Mouse (Mus musculus) mesoderm, embryonic 11.5 days (tissue): ENCODE measurements around the gene Gga1.

Experiments used
- DNase-seq: peaks from one replicate; pipeline ENCODE4 v3.0.0-alpha.2; 2012; ENCODE audit warnings: low read depth, low spot score

Gga1 gene

DNA sequence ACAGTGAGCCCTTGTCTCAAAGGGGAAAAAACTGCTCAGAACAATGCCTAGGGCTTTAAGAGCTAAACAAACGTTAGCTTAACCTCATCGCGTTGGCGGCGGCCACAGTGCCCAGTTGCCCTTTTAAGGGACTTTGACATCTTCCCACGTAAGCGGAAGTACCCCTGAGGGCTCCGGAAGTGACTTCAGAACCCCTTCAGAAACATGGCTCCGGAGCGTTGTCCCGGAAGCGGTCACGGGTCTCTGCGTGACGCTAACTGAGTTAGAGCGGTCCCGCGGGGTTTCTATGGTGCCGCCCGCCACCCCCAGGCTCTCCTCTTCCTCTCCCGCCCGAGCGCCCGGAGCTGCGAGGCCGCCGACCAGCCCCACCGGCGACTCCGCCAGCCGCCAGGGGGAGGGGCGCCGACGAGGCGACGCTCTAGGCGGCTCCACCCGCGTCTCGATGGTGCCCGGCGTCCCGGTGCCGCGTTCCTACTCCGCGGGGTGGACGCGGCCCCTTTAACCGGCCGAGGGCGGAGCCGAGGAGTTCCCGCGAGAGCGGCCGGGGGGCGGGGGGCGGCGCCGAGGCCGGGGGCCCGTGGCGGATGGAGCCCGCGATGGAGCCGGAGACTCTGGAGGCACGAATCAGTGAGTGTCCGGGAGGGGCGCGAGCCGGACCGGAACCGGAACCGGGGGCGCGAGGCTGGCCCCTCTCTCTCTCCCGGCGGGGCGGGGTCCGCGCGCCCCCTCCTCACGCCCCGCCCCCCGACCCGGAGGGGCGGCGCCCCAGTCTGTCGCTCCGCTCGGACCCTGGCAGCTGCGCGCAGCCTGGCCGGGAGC, at the start of gene Gga1:
Gene Gga1, plus strand, starts transcription at position 200 of the 819 bp plus-strand sequence.
- peak; percentile 98 for DNase-seq

DNA sequence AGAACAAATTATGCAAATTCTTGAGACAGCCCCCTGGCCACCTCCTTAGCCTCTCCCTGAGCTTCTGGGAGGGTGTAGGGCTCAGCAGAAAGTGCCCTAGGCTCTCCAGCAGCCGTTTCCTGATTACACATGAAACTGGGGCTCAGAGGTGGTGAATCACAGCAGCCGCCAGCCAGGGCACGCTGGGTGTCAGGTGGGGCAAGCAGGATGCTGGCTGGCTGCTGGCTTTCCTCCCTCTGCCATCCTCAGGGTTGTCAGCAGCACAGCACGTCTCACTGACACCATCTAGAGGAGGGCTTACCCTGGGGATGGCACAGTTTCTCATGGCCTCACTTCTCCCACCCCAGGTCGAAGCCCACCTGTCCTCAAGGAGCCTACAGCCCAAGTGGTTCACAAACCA, 48.7 kb upstream of the Gga1 start:
- DNase-seq, result no peak

DNA sequence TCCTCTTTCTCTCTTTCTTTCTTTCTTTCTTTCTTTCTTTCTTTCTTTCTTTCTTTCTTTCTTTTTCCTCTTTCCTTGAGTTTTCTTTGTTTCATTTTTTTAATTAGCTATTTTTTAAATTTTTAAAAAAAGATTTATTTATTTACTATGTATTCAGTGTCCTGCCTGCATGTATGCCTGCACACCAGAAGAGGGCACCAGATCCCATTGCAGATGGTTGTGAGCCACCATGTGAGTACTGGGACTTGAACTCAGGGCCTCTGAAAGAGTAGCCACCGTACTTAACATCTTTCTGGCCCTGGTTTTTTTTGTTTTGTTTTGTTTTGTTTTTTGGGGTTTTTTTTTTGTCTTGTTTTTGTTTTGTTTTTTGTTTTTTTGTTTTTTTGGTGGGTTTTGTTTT, 47.4 kb upstream of the Gga1 start:
- DNase-seq, result no peak

DNA sequence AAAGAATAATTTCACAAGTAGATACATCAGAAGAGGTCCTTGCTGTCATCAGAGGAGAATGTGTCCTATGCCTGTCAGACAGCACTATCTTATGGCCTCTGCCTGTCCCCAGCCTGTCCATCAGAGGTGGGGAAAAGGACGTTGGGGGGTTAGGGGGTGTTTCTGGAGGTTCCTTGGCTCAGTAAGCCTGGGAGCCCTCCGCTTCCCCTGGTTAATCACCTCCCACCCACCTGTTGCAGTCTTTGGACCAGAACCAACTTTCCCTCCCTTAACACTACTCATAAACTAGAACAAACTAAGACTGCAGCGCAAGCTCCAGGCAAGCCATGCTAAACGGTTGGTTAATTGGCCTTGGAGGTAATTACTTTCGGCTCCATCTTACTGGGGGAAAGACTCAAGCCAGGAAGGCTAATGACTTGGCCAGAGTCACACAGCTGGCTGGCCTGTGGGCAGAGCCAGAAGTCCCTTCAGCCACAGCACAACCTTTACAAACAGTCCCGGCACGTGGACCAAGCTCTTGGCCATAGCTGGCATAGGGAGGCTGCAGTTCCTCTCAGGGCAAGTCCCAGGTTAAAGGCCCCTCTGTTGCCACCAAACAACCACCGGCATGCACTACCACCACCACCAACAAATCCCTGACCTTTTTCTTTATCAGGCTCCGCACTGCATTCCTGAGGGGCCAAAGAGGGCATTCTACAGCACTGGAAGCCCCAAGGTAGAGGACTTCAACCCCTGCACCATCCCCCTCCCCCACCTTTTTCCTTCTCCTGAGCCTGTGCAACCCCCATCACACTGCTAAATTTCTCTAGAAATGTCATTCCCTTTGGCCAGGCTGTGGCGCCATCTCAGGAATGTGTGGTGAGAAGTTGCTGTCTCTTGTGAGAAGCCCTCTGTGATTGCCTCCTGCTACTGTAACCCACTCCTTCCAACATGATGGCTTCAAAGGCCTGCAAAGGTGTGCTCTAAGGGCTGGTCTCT, 46.0 kb upstream of the Gga1 start:
- DNase-seq, result no peak

DNA sequence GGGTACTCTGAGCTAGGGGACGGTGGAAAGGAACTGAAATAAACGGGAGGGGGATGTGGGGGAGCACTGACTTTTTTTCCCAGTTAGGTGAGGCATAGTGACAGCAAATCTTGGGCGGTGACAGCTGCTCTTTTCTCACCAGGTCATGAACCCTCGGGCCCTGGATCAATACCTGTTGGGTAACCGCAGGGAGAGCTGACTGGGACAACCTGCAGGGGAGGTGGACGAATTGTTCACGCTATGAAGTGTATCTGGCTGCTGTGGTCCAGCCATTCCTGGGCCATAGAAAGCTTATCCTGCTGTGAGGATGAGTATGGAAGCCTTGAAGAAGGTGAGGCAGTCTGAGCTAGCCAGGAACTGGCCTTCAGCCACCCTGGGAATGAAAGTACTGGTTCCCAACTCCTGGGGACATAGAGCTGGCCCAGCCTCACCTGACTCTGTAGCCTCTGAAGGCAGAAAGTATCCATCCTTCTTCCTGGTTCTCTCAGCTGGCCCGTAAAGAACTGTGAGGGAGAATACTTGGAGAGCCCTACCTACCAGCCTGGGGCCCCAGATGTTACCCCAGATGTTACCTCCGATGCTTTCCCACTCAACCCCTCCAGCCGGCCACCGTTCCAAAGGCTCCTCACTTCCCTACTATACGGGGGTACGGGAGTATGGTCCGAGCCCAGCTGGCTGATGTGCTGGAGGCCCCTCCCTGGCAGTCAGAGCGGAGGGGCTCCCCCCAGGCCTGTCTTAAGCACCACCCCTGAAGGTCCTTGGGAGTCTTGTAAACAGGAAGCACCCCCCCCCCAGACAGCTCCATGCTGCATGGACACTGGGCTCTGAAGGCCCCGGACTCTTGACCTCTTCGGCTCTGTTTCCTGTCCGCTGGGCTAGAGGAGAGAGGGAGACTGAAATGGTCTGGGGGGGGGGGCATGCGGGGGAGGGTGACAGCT, 45.0 kb upstream of the Gga1 start:
- DNase-seq, result no peak

DNA sequence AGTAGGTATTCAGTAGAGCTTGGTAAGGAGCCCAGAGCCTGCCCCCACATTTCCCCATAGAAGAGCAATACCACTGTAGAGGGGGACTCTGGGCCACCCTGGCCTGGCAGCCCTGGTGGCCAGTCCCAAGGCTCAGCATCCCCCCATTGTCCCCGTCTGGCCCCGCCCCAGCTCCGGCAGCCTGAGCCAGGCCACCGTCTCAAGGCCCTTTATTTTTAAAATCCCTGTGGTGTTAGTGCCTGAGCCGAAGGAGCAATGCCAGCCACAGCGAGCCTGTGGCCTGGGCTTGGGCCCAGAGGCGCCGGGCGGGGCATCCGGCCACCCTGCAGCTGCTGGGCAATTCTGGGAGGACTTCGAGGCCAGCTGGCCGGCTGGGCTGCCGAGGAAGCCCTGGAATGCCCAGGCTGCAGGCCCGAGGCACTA, 44.3 kb upstream of the Gga1 start:
- no peak for DNase-seq

DNA sequence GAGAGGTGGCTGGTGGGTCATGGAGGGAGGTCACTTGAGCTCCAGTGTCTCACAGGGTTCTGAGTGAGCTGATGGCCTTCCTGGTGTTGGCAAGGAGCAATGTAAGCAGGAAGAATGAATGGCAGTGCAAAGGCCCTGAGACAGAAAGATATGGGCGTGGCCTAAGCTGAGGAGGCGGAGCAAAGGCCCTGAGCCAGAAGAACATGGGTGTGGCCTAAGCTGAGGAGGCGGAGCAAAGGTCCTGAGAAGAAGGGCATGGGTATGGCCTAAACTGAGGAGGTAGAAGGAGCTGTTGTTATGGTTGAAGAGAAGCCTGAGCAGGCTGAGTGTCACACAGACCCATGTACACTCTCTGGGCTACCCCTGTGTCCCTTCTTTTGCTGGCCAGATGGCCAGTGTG, 43.4 kb upstream of the Gga1 start:
- DNase-seq, result no peak

DNA sequence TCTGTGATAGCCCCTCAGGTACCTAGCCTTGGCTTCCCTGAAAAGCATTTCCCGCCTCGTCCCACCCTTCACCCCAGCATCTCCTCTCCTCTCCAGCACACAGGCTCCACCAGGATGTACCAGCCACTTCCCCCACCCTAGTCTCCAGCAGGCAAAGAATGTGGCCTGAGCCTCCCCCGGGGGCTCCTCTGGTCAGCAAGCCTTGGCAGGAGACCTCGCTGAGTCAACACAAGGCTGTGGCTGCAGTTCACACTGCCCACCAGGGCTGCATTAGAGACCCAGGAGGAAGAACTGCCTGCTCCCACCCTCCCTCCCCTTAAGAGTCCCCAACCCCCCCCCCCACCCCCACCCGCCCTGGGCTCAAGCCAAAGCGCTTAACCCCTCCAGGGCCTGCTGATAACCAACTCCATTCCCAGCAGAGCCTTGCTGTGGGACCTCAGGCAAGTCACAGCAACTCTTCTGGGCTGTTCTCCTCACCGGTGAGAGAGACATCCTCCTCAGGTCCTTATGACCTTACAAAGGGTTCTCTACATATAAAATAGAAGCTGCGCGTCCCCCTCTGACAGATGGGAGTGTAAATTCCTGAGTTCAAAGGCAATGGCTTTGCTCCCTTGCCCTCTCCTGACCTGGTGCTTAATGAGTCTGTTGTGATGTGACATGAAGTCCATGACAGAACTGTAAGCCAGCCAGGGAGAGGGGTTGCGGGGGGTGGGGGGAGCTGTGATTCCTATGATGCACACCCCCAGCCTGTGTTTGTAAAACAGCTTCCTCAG, 42.6 kb upstream of the Gga1 start:
- no peak for DNase-seq

DNA sequence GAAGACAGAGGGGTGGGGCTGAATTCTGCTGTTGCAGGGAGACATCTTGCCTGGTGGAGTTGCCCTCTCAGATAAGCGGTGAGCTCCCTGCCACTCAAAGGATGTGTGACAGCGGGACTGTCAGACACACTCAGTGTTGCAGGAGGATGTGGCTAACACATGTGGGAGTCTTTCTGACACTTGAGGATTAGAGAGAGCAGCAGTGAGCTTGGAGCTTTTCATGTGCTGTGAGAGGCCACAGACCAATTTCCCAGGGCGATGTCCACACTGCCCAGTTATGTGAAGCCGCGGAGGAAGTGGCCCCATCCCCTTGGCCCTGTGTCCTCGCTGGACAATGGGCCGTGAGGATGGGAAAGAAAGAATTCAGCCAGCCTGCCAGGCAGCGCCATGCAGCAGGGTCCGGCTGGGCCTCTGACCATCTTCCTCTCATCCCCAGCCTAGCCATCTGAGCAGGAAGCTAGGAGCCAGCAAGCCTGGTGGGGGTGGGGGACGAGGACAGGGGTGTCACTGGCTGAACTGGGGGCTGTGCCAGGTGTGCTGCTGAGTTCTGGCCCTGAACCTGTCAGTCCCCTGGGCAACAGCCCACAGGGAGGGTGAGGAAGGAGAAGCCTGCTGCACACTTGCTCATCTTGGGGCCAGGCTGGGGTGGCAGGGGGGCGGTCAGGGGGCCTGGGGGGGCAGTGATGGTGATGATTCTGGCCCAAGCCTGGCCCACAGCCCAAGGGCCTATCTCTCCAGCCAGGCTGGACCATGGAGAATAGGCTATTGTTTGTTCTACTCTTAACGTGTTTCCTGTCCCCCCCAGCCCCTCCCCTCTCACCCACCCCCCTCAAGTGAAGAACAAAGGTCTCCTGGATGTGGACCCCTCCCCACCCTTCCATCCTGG, 41.5 kb upstream of the Gga1 start:
- DNase-seq, result no peak

DNA sequence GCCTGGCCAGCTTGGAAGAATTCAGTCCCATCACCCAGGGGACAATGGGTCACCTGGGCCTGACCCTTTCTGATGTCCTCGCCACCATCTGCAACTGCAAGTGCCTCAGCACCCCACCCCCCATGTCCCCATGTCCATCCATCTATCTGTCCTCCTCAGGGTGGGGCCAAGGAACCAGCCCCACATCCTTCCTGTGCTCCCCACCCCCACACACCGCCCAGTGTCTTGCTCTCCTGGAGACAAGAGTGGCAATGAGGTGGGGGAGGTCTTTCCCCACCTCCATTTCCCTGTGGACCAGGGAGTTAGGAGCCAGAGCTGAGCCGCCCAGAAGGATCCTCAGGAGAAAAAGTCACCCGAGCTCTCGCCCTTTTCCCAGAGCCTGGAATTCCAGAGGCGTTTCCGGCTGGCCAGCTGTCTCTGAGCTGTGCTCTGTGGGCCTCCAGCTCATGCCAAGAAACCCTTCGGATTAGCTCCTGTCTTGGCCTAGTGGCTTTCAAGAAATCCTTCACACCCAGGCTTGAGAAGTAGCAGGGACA, 40.8 kb upstream of the Gga1 start:
- DNase-seq, result no peak

DNA sequence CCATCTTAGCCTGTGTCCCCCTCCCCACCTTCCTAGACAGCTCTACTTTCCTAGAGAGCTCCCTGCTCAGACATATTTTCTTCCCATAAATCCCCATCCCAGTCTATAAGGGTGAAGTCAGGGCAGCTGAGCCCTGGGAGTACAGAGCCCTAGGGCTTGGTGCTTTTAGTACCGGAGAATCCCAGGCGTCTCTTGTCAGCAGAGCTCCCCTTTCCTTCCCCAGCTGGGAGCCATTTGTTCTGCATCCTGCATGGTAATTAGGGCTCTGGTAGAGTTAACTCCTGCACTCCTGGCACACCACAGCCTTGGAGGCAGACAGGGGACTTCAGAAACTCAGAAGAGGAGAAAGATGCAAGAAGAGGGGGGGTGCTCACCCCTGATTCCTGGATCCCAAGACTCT, 37.2 kb upstream of the Gga1 start:
- peak; percentile 79 for DNase-seq

DNA sequence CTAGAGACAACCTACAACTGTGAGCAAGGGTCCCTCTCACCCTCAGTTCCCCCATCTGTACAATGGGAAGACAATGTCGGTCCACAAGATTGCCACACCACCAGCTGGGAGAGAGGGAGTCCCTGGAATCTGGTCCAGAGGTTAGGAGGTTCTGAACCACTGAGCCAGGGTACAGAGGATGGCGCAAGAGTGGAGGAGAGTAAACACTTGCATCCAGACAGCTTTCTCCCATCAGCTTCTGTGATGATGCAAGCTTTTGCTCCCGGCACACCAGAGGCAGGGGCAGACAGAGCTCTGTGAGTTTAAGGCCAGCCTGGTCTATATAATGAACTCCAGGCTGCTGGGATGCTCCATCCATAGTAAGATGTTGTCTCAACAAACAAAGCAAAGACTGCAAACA, 36.7 kb upstream of the Gga1 start:
- no peak for DNase-seq

DNA sequence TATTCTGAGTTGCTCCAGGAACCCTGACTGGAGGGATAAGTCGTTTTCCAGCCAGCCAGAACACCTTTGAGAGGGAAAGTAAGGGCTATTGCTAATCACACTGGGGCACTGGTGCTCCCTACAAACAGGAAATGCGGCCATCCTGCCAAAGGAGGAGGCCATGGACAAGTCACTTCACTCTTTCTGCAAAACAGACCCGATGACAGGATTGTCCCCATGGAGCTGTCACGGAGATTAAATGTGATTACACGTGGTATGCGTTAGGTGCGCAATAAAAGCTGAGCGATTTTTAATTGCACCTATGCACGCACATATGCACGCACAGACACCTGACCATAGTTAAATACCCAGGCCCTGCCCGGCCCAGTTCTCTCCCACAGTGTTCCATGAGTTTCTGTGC, 36.2 kb upstream of the Gga1 start:
- DNase-seq, result no peak

DNA sequence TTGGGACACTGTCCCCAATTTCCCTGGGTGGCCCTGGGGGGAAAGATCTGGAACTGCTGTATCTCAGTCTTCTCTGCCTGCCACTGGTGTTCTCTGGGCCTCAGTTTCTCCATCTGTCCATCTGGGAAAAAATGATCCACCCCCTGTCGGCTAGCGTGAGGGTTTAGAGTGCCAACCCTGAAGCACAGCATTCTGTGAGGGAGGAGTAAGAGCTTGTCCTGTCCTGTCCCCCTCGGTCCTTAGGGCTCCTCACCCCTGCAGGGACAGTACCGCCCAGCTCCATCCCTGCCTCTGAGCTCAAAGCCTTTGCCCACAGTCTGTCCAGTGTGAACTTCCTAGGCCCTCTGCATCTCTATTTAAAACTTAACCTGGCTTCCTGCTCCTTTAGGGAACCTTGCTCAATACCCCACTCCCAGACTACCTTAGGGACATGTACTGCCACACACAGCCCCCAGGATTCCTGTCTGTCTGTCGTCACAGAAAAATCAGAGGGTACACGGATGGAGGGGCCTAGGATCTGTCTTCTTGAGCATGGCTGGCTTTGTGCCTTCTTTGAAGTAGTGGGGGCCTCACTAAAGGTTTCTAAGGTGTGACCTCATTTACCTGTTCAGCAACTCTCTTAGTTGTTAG, 35.7 kb upstream of the Gga1 start:
- DNase-seq, result no peak

DNA sequence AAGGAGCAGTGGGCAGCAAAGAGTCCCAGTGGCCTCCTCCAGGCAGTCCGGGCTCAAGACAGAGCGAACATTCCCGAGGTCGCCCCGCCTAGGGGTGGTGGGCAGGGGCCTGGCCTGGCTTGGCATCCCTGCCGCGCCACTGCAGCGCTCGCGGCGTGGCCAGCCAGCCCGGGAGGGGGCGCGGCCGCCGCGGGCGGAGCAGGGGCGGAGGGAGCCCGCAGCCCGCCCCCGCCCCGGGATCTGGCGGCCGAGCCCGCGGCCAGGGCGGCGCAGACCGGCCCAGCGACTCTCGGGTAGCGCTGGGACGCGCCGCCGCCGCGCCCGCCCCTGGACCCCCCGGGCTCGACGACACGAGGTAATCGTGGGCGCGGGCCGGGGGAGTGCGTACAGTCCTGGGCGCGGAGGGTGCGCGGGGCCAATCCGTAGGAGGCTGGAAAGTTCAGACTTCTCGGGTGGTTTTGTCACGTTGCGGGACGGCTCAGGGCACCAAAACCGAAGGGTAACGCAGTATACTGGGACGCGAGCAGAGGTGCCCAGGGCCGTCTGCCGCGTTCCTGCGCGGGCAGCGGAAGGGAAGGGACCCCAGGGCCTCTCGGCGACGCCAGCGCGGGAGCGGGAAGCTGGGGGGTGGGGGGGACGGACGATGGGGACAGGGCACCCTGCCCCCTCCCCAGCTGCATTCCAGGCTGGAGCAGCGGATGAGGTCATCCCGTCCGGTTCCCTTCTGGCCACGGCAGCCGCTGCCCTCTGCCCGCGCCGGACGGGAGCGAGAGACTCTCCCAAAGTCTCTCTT, 34.4 kb upstream of the Gga1 start, which contains the start of gene Cdc42ep1:
Gene Cdc42ep1, plus strand, starts transcription at position 254 of the 793 bp plus-strand sequence.
- DNase-seq, result no peak

DNA sequence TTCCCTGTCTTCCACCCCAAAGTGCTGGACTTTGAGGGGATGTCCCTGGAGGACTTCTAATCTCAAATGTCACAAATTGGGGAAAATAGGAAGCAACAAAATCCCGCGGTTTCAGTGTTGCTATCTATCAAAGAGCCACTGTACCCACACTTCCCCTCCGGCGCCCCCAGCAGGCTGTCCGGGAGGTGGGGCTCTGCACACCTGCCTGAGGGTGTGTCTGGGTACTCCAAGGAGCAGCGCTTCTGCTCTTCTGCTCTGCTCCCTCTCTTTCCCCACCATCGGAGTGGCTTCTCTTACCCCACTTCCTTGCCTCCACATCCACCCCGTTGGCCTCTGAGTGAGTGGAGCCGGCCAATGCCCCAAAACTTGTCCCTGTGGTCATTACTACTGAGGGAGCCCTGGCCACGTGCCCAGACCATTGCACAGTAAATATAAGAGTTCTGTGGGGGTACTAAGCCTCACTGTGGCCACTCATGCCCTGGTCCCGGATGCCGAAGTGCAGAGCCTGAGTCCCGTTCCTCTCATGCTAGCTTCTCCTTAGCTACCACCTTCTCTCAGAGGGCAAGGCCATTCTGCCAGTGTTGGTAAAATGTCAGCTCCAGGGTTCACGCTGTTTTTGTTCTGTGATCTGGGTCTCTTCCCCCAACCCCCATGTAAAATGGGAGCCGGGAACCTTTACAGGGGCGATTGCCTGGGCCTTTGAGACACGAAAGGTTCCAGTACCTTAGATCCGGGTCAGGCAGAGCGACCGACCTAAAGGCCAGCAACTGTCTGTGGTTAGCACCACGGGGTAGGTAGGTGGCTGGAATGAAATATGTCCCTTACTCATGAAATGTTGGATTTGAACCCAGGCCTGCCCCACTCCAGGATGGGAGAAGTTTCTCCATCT, 33.2 kb upstream of the Gga1 start:
- no peak for DNase-seq

DNA sequence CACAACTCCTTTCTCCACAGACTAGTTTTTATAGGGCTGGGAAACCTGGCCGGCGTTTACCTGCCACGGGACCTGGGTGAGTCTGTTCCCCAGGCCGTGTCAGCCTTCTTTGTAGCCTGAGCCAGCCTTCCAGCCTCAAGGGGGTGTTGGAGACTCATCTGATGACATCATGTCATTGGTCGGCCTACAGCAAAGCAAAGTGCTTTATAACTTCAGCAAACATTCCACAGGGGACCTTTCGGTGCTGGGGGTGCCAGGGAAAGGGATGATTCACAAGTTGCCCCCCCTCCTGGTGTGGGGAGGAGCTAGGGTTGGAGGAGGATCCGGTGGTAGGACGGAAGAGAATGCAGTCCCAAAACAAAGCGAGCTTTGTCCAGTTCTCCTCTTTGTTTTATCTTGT, 32.2 kb upstream of the Gga1 start:
- DNase-seq, result no peak
